Mouse (Mus musculus) lung, postnatal 25 days (tissue): ENCODE measurements at regions not wholly inside any gene's neighbourhood (a gene's known extent, or its start where the extent isn't known, plus 50 kb on each side); places are given as distances from the start of the nearest gene placed in this dataset.
"Not testable (repeated sequence)": the region's sequence is repeated elsewhere in the genome, so short reads cannot be mapped to it uniquely, and the experiment has no call there.

Source experiments
- DNase-seq: peaks from one replicate; pipeline ENCODE4 v3.0.0; 2022; ENCODE audit warnings: low spot score

GRCm38 (mm10) chr10:120284785-120285184 is 57.9 kb downstream of the Llph start:
- DNase-seq, result no peak

GRCm38 (mm10) chr10:120291912-120292311 is 65.0 kb downstream of the Llph start:
- no peak for DNase-seq

GRCm38 (mm10) chr10:120293381-120293780 is 66.5 kb downstream of the Llph start:
- not testable (repeated sequence) for DNase-seq

- no peak for DNase-seq
These were observed 67.6 kb downstream of the Llph start for GRCm38 (mm10) chr10:120294487-120294886.

GRCm38 (mm10) chr10:120297311-120297710 is 70.4 kb downstream of the Llph start:
- no peak for DNase-seq

GRCm38 (mm10) chr10:120298293-120298927 is 71.5 kb downstream of the Llph start:
- no peak for DNase-seq

- DNase-seq, result peak; percentile 16
These were observed 79.1 kb downstream of the Llph start for GRCm38 (mm10) chr10:120306010-120306409.

GRCm38 (mm10) chr10:120308681-120309080 is 81.8 kb downstream of the Llph start:
- no peak for DNase-seq
